Mouse (Mus musculus) bone marrow, adult 2 months (tissue): ENCODE measurements around the gene Mmrn2.

Source experiments
- CTCF ChIP-seq: fragments of 200-500 bp; IDR thresholded peaks from 2 replicates; pipeline ENCODE4 v1.5.1; 2011; ENCODE audit warnings: low read length, control low read depth; ENCODE audit not compliant: control insufficient read depth, insufficient read depth
- POLR2A ChIP-seq: fragments of 200-500 bp; IDR thresholded peaks from 2 replicates; pipeline ENCODE4 v1.6.1; 2011; ENCODE audit warnings: low read depth, mild to moderate bottlenecking, control low read depth, low read length, borderline replicate concordance; ENCODE audit not compliant: control insufficient read depth

DNA sequence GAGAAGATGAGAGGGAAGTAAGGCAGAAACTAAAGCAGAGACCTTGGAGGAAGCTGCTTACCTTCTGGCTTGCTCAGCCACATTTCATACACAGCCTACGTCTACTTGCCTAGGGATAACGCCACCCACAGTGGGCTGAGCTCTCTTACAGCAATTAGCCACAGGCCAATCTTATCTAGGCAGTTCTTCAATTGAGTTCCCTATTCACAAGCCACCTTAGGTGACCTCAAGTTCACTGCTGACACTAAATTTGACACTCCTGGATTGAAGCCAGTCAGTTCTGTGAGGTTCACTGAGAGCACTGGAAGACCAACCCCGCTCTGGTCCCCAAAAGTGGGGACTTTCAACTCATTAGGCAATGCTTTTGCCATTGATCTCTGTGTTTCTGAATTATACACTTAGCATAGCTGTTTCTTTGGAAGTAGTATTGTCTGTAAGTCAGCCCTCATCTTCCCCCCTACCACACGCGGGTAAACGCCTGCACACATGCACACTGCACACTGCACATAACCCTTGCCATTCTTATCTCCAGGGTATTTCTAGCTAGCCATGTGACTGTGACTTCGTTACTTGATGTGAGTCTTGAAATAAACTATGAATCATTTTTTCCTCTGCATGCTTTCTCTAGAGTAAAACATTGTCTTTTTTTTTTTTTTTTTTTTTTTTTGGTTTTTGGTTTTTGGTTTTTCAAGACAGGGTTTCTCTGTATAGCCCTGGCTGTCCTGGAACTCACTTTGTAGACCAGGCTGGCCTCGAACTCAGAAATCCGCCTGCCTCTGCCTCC is 7.8 kb downstream of the Mmrn2 start:
- TF ChIP-seq POLR2A: no peak
- TF ChIP-seq CTCF: no peak
